Mouse (Mus musculus) stomach, postnatal 0 days (tissue): ENCODE data around the gene Ldlrap1. TPM values are rescaled to one million over a fixed set of nuclear protein-coding genes. Genes with fewer than 3 reads are reported as not detected.
A peak's percentile ranks its signal among the peaks of the same experiment; 100 is the strongest.

ENCODE experiments used
- ATAC-seq: fragments of 200-750 bp; cut with Nextera tagmentation; 2 replicates; pipeline ENCODE4 v1.8.0; 2017; ENCODE audit not compliant: low FRiP score, low TSS enrichment
- DNase-seq: peaks from one replicate; pipeline ENCODE4 v3.0.0-alpha.2; 2016; ENCODE audit warnings: low spot score
- H3K27ac ChIP-seq: fragments of 300-500 bp; sonication (generic); replicated peaks from 2 replicates; pipeline ENCODE4 v1.5.1; 2014; ENCODE audit warnings: mild to moderate bottlenecking, control low read depth
- H3K27me3 ChIP-seq: fragments of 300-500 bp; sonication (generic); 2 replicates; pipeline ENCODE4 v1.6.1; 2014; ENCODE audit warnings: low read length; ENCODE audit not compliant: control insufficient read depth, insufficient read depth
- H3K36me3 ChIP-seq: fragments of 300-500 bp; sonication (generic); 2 replicates; pipeline ENCODE4 v1.6.1; 2014; ENCODE audit warnings: low read length, mixed read lengths; ENCODE audit not compliant: control insufficient read depth, insufficient read depth
- H3K4me1 ChIP-seq: fragments of 300-500 bp; sonication (generic); replicated peaks from 2 replicates; pipeline ENCODE4 v1.6.1; 2014; ENCODE audit warnings: antibody characterized with exemption; ENCODE audit not compliant: control insufficient read depth, insufficient read depth
- H3K4me2 ChIP-seq: fragments of 300-500 bp; sonication (generic); replicated peaks from 2 replicates; pipeline ENCODE4 v1.6.1; 2014; ENCODE audit warnings: low read depth, mild to moderate bottlenecking, control low read depth, moderate library complexity
- H3K4me3 ChIP-seq: fragments of 300-500 bp; sonication (generic); 2 replicates; pipeline ENCODE4 v1.5.1; 2014; ENCODE audit warnings: low read depth, low read length, control low read depth
- H3K9ac ChIP-seq: fragments of 300-500 bp; sonication (generic); 2 replicates; pipeline ENCODE4 v1.6.1; 2014; ENCODE audit warnings: mild to moderate bottlenecking, low read length, control low read depth, mixed read lengths
- H3K9me3 ChIP-seq: fragments of 300-500 bp; sonication (generic); 2 replicates; pipeline ENCODE4 v1.6.1; 2016; ENCODE audit warnings: low read length; ENCODE audit not compliant: control insufficient read depth
- CTCF ChIP-seq: IDR thresholded peaks from 2 replicates; pipeline ENCODE4 v1.5.1; 2016; ENCODE audit warnings: antibody characterized with exemption, low read depth, mild to moderate bottlenecking, moderate library complexity
- EP300 ChIP-seq: optimal IDR thresholded peaks from 2 replicates; pipeline ENCODE3; 2016; ENCODE audit warnings: antibody characterized with exemption
- WGBS: fragments of 180-500 bp; shearing (Covaris S2); extraction: QIAGEN DNeasy Blood & Tissue Kit; methylation state at CpG from one replicate; pipeline ENCODE4 v1.1.7; 2014; 5-methylcytosine and 5-hydroxymethylcytosine counted together
- polyA plus RNA-seq: library from polyadenylated mRNA; unstranded; fragments of >200 nt; fragmentation: Nextera tagmentation; extraction: Ambion mirVana; gene quantifications from 2 replicates; pipeline ENCODE4 v1.2.1, GENCODE M21; 2015

Ldlrap1 gene
- polyA plus RNA-seq, 1 experiment from 2014 or later = 18.8 TPM

DNA sequence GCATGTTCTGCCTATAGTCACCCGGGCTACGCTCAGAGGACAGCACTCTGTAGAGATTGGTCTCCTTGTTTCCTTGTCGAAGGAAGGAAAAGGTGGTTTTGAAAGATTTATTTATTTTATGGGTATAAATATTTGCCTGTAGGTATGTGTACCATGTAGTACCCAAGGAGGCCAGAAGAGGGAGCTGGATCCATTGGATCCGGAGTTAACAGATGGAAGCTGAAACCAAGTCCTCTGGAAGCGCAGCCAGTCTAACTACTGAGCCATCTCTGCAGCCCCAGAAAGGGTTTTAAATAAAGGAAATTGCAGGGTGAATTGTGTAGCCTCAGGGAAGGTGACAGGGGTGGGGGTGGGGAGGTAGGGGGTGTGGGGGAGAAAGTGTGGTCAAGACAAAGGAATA lies 16.9 kb upstream of the Ldlrap1 start:
- no peak overlapping the region for H3K4me3 ChIP-seq
- H3K27ac ChIP-seq = no peak overlapping the region
- H3K4me1 ChIP-seq = no peaks in the 10 kb centered on the region
- no peak for TF ChIP-seq EP300
- TF ChIP-seq CTCF = peak; percentile 72
- DNase-seq (peak; percentile 61), ATAC-seq (no peak)
- no peaks in the 10 kb centered on the region for H3K36me3 ChIP-seq
- no peaks in the 10 kb centered on the region for H3K27me3 ChIP-seq
- WGBS = 63% methylated on average over 5 of the region's 5 CpGs
- no peak overlapping the region for H3K9ac ChIP-seq
- no peak overlapping the region for H3K4me2 ChIP-seq
- no peaks in the 10 kb centered on the region for H3K9me3 ChIP-seq

DNA sequence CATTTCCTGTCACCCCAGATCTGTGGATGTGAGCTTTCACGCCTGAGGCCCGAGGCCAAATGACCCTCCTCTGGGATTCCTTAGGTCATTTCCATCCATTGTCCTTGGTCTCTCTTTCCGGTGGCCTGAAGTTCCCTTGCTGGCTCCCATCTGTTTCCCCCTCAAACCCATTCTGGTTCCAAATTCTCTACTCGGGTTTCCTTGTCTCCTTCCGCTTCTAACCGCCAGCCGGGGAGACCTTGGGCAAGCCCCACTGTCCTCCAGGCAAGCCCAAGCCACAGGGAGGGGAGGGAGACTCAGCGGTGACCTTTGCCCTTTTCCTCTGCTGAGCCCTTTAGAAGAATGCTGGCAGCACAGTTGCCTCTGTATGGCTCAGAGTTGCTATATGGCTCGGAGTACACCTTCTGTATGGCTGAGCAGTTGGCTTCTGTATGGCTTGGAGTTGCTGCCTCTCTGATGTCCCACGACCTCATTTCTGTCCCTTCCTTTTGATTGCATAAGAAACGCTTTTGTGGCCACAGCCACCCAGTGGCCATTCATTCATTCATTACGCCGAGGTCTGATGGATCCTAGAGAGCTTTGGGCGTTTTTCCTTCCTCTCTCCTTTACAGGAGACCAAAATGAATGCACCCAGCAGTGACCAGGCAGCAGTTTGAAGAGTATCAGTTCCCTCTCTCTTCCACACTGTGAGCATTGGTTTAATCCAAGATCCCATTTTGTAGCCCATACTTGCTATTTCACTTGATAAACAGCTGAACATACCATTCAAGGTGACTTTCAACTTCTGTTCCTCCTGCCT lies 11.5 kb upstream of the Ldlrap1 start:
- Histone ChIP-seq H3K9me3 (no peaks in the 10 kb centered on the region), H3K36me3 (no peaks in the 10 kb centered on the region), H3K4me2 (no peak overlapping the region), H3K4me1 (no peaks in the 10 kb centered on the region), H3K4me3 (no peak overlapping the region), H3K27ac (no peak overlapping the region), H3K9ac (no peak overlapping the region), H3K27me3 (no peaks in the 10 kb centered on the region)
- 48% methylated on average over 14 of the region's 14 CpGs for WGBS
- DNase-seq (peak; percentile 48), ATAC-seq (peak; percentile 59)
- TF ChIP-seq EP300 = no peak
- TF ChIP-seq CTCF = no peak

DNA sequence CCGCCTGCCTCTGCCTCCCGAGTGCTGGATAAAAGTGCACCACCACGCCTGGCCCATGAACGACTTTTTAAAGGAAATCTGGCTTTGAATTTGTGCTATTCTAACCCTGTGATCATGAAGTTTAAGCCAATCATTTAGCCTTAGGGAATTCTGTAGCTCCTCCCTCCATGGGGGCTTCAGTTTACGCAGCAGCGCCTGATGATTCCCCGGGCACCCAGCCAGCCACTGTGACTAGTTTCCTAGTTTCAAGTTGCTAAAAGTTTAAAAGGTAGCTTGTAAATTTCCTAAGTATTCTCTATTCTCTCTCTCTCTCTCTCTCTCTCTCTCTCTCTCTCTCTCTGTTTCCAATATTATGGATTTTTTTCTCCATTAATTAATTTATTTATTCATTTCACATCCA lies 8.4 kb upstream of the Ldlrap1 start:
- H3K27me3 ChIP-seq = no peaks in the 10 kb centered on the region
- H3K4me1 ChIP-seq = no peaks in the 10 kb centered on the region
- no peak for ATAC-seq
- no peaks in the 10 kb centered on the region for H3K9me3 ChIP-seq
- H3K36me3 ChIP-seq = no peaks in the 10 kb centered on the region
- no peak for TF ChIP-seq EP300
- no peak for TF ChIP-seq CTCF
- no peak overlapping the region for H3K4me3 ChIP-seq
- DNase-seq = no peak
- no peak overlapping the region for H3K27ac ChIP-seq
- H3K9ac ChIP-seq = no peak overlapping the region
- 45% methylated on average over 7 of the region's 7 CpGs for WGBS
- no peak overlapping the region for H3K4me2 ChIP-seq

DNA sequence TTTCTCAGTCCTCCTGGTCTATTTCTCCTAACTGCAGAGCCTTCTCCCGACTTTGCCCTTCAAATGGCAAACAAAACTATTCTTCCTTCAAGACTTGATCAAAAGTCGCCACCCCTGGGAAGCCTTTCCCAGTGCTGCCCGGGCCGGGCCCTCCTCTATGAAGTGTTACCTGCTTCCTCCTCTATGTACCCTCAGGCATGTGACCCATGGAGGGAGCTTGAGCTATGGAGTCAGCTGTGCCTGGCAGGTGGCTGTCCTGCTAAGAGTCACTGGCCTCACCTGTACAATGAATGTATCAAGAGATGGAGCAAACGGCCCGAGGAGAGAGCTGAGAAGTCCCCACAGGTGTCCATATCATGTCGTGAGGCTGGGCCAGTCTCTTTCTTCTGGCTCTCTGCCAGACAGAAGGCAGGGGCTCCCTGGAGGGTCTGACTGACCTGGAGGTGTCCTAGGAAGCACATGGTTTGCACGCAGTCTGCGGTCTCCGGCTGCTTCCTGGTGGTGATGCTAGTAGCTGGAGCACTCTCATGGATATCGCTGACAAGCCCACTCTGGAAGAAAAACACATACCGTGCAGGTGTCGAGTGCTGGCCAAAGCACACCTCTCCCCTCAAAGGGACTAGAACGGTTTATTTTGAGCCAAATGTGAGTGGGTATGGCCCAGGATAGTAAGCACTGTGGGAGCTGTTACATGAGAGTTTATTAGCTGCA lies 7.6 kb upstream of the Ldlrap1 start:
- H3K4me3 ChIP-seq = no peak overlapping the region
- H3K36me3 ChIP-seq = no peaks in the 10 kb centered on the region
- DNase-seq = no peak
- 35% methylated on average over 14 of the region's 14 CpGs for WGBS
- H3K4me1 ChIP-seq = no peaks in the 10 kb centered on the region
- no peaks in the 10 kb centered on the region for H3K9me3 ChIP-seq
- H3K27me3 ChIP-seq = no peaks in the 10 kb centered on the region
- ATAC-seq = peak; percentile 42; the same call in 1 of the 2 replicates
- no peak overlapping the region for H3K27ac ChIP-seq
- TF ChIP-seq CTCF (no peak), EP300 (no peak)
- H3K9ac ChIP-seq = no peak overlapping the region
- H3K4me2 ChIP-seq = no peak overlapping the region

DNA sequence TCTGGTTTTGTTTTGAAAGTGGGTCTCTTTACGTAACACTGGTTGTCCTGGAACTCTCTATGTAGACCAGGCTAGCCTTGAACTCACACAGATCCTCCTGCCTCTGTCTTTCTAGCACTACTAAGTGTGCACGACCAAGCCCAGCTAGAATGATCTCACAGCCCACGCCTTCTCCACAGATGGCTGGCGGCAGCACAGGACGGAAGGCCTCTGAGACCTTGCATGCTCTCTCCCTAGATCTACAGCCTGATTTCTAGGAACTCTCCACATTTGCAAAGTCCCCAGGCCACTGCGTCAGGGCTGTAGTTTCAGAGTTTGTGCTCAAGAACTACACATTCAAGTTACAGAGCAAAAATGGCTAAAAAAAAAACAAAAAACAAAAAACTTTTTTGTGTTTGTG lies 6.3 kb upstream of the Ldlrap1 start:
- Histone ChIP-seq H3K36me3 (no peaks in the 10 kb centered on the region), H3K9ac (no peak overlapping the region), H3K27me3 (no peaks in the 10 kb centered on the region), H3K4me1 (no peaks in the 10 kb centered on the region), H3K4me2 (no peak overlapping the region), H3K4me3 (no peak overlapping the region), H3K27ac (no peak overlapping the region), H3K9me3 (no peaks in the 10 kb centered on the region)
- TF ChIP-seq EP300 = no peak
- ATAC-seq = no peak
- DNase-seq = no peak
- 72% methylated on average over 6 of the region's 6 CpGs for WGBS
